Mouse (Mus musculus): ENCODE data around the gene Traf4. TPM values are rescaled to one million over a fixed set of nuclear protein-coding genes. Genes with fewer than 3 reads are reported as not detected.

Gene Traf4
- polyA plus RNA-seq, 1 experiment from 2014 or later, result 75.6 TPM

GRCm38 (mm10) chr11:78177437-78177836, 12.0 kb upstream of the Traf4 start:
- no peak for TF ChIP-seq CTCF (IDR thresholded peaks at IDR 0.05; ENCODE audit: low read depth)
- peak overlapping the region; percentile 97 for H3K27ac ChIP-seq (ENCODE audit: low read depth)
- peak overlapping the region; percentile 51; the same call in 1 of the 2 replicates for H3K9ac ChIP-seq
- H3K36me3 ChIP-seq (ENCODE audit: insufficient read depth), result peaks cover 31% of the 10 kb centered on the region
- H3K4me1 ChIP-seq (ENCODE audit: insufficient read depth), result peaks cover 6% of the 10 kb centered on the region; the same call in 1 of the 2 replicates
- DNase-seq (peak; percentile 72), ATAC-seq (ENCODE audit: insufficient read depth) (peak; percentile 8; the same call in 1 of the 2 replicates)
- no peaks in the 10 kb centered on the region for H3K9me3 ChIP-seq (ENCODE audit: low read depth, low read length)
- WGBS, result under 1% methylated on average over 10 of the region's 10 CpGs
- peak overlapping the region; percentile 96 for H3K4me2 ChIP-seq
- H3K27me3 ChIP-seq (ENCODE audit: insufficient read depth, low read length), result no peaks in the 10 kb centered on the region
- H3K4me3 ChIP-seq (ENCODE audit: low read depth, low read length), result peak overlapping the region; percentile 59

GRCm38 (mm10) chr11:78176905-78177331, 11.5 kb upstream of the Traf4 start:
- Histone ChIP-seq H3K27me3 (ENCODE audit: insufficient read depth, low read length) (no peaks in the 10 kb centered on the region), H3K9ac (peak overlapping the region; percentile 51), H3K4me1 (ENCODE audit: insufficient read depth) (0 out of 2 replicates have a peak, but pooled peaks cover 2% of the 10 kb centered on the region), H3K9me3 (ENCODE audit: low read depth, low read length) (no peaks in the 10 kb centered on the region), H3K4me2 (peak overlapping the region; percentile 96), H3K36me3 (ENCODE audit: insufficient read depth) (peaks cover 26% of the 10 kb centered on the region), H3K4me3 (ENCODE audit: low read depth, low read length) (peak overlapping the region; percentile 59), H3K27ac (ENCODE audit: low read depth) (peak overlapping the region; percentile 97)
- under 1% methylated on average over 23 of the region's 23 CpGs for WGBS
- ATAC-seq (ENCODE audit: insufficient read depth) (no peak), DNase-seq (peak; percentile 31)
- TF ChIP-seq CTCF (IDR thresholded peaks at IDR 0.05; ENCODE audit: low read depth), result no peak

GRCm38 (mm10) chr11:78176402-78176862, 11.0 kb upstream of the Traf4 start, which contains the start of the genes Nek8 and Tlcd1:
TSS of gene Nek8 (minus strand) at chr11:78176675.
TSS of gene Tlcd1 (plus strand) at chr11:78176711.
- DNase-seq (peak; percentile 98), ATAC-seq (ENCODE audit: insufficient read depth) (peak; percentile 10; the same call in 1 of the 2 replicates)

GRCm38 (mm10) chr11:78175771-78176401, 10.5 kb upstream of the Traf4 start:
- ATAC-seq (ENCODE audit: insufficient read depth) (peak; percentile 37; the same call in 1 of the 2 replicates), DNase-seq (peak; percentile 50)
- WGBS, result 2% methylated on average over 9 of the region's 10 CpGs
- Histone ChIP-seq H3K4me3 (ENCODE audit: low read depth, low read length) (peak overlapping the region; percentile 59), H3K27me3 (ENCODE audit: insufficient read depth, low read length) (no peaks in the 10 kb centered on the region), H3K9ac (no peak overlapping the region), H3K27ac (ENCODE audit: low read depth) (peak overlapping the region; percentile 97), H3K4me2 (peak overlapping the region; percentile 96), H3K9me3 (ENCODE audit: low read depth, low read length) (no peaks in the 10 kb centered on the region), H3K36me3 (ENCODE audit: insufficient read depth) (peaks cover 16% of the 10 kb centered on the region), H3K4me1 (ENCODE audit: insufficient read depth) (no peaks in the 10 kb centered on the region)
- peak; percentile 31 for TF ChIP-seq CTCF (IDR thresholded peaks at IDR 0.05; ENCODE audit: low read depth)

More at GRCm38 (mm10) chr11:78176402-78176862, 11.0 kb upstream of the Traf4 start, which contains the start of the genes Nek8 and Tlcd1:
- Histone ChIP-seq H3K4me2 (peak within 1 kb of the TSS; percentile 96), H3K27ac (ENCODE audit: low read depth) (peak within 1 kb of the TSS; percentile 97), H3K27me3 (ENCODE audit: insufficient read depth, low read length) (no peaks in the 10 kb centered on the region), H3K9me3 (ENCODE audit: low read depth, low read length) (no peaks in the 10 kb centered on the region), H3K4me1 (ENCODE audit: insufficient read depth) (no peaks in the 10 kb centered on the region), H3K4me3 (ENCODE audit: low read depth, low read length) (peak within 1 kb of the TSS; percentile 59), H3K9ac (peak within 1 kb of the TSS; percentile 51), H3K36me3 (ENCODE audit: insufficient read depth) (peaks cover 21% of the 10 kb centered on the region)
- WGBS, result under 1% methylated on average over 32 of the region's 32 CpGs
- TF ChIP-seq CTCF (IDR thresholded peaks at IDR 0.05; ENCODE audit: low read depth), result no peak

- H3K4me3 ChIP-seq (ENCODE audit: low read depth, low read length), result no peak overlapping the region
- peaks cover 2% of the 10 kb centered on the region for H3K36me3 ChIP-seq (ENCODE audit: insufficient read depth)
- WGBS, result 77% methylated on average over 3 of the region's 3 CpGs
- H3K27ac ChIP-seq (ENCODE audit: low read depth), result no peak overlapping the region
- ATAC-seq (ENCODE audit: insufficient read depth), result no peak
- no peak overlapping the region for H3K9ac ChIP-seq
- no peak for DNase-seq
- no peak overlapping the region for H3K4me2 ChIP-seq
- H3K9me3 ChIP-seq (ENCODE audit: low read depth, low read length), result no peaks in the 10 kb centered on the region
- H3K4me1 ChIP-seq (ENCODE audit: insufficient read depth), result no peaks in the 10 kb centered on the region
- H3K27me3 ChIP-seq (ENCODE audit: insufficient read depth, low read length), result no peaks in the 10 kb centered on the region
- no peak for TF ChIP-seq CTCF (IDR thresholded peaks at IDR 0.05; ENCODE audit: low read depth)
These were observed 9.1 kb upstream of the Traf4 start for GRCm38 (mm10) chr11:78174506-78174905.

- Histone ChIP-seq H3K4me1 (ENCODE audit: insufficient read depth) (no peaks in the 10 kb centered on the region), H3K27me3 (ENCODE audit: insufficient read depth, low read length) (no peaks in the 10 kb centered on the region), H3K27ac (ENCODE audit: low read depth) (no peak overlapping the region), H3K9ac (no peak overlapping the region), H3K36me3 (ENCODE audit: insufficient read depth) (no peaks in the 10 kb centered on the region), H3K4me2 (no peak overlapping the region), H3K4me3 (ENCODE audit: low read depth, low read length) (no peak overlapping the region), H3K9me3 (ENCODE audit: low read depth, low read length) (no peaks in the 10 kb centered on the region)
- WGBS, result 73% methylated on average over 19 of the region's 19 CpGs
- TF ChIP-seq CTCF (IDR thresholded peaks at IDR 0.05; ENCODE audit: low read depth), result no peak
- ATAC-seq (ENCODE audit: insufficient read depth), result no peak
- peak; percentile 29 for DNase-seq
These were observed 7.5 kb upstream of the Traf4 start for GRCm38 (mm10) chr11:78172748-78173383.

All from lung, embryonic 14.5 days (tissue).